Mouse (Mus musculus) kidney, postnatal 0 days (tissue): ENCODE data around the gene Kmt2d. TPM values are rescaled to one million over a fixed set of nuclear protein-coding genes. Genes with fewer than 3 reads are reported as not detected.

Source experiments
- ATAC-seq: fragments of 200-750 bp; cut with Nextera tagmentation; replicated peaks from 2 replicates; pipeline ENCODE4 v1.8.0; 2017; ENCODE audit warnings: low read depth, moderate number of reproducible peaks, moderate TSS enrichment, moderate library complexity; ENCODE audit not compliant: low FRiP score
- DNase-seq: peaks from one replicate; pipeline ENCODE4 v3.0.0-alpha.2; 2016; ENCODE audit warnings: low spot score
- H3K27ac ChIP-seq: fragments of 300-500 bp; sonication (generic); 2 replicates; pipeline ENCODE4 v1.5.1; 2014; ENCODE audit warnings: mild to moderate bottlenecking
- H3K27me3 ChIP-seq: fragments of 300-500 bp; sonication (generic); 2 replicates; pipeline ENCODE4 v1.6.1; 2014; ENCODE audit warnings: low read length, mixed read lengths; ENCODE audit not compliant: insufficient read depth
- H3K36me3 ChIP-seq: fragments of 300-500 bp; sonication (generic); 2 replicates; pipeline ENCODE4 v1.6.1; 2014; ENCODE audit warnings: low read length, mixed read lengths; ENCODE audit not compliant: insufficient read depth
- H3K4me1 ChIP-seq: fragments of 300-500 bp; sonication (generic); replicated peaks from 2 replicates; pipeline ENCODE4 v1.6.1; 2014; ENCODE audit warnings: antibody characterized with exemption, low read length, mixed read lengths; ENCODE audit not compliant: insufficient read depth
- H3K4me2 ChIP-seq: fragments of 300-500 bp; sonication (generic); 2 replicates; pipeline ENCODE4 v1.6.1; 2014; ENCODE audit warnings: mild to moderate bottlenecking, low read length, moderate library complexity, mixed read lengths
- H3K4me3 ChIP-seq: fragments of 300-500 bp; sonication (generic); replicated peaks from 2 replicates; pipeline ENCODE4 v1.5.1; 2014; ENCODE audit warnings: low read depth, low read length
- H3K9ac ChIP-seq: fragments of 300-500 bp; sonication (generic); 2 replicates; pipeline ENCODE4 v1.6.1; 2014; ENCODE audit warnings: low read depth, low read length
- H3K9me3 ChIP-seq: fragments of 300-500 bp; sonication (generic); replicated peaks from 2 replicates; pipeline ENCODE4 v1.6.1; 2016; ENCODE audit warnings: low read length, inconsistent platforms, mixed read lengths
- CTCF ChIP-seq: IDR thresholded peaks from 2 replicates; pipeline ENCODE4 v1.5.1; 2016; ENCODE audit warnings: antibody characterized with exemption, low read depth, mild to moderate bottlenecking, moderate library complexity
- WGBS: fragments of 180-500 bp; shearing (Covaris S2); extraction: QIAGEN DNeasy Blood & Tissue Kit; methylation state at CpG from one replicate; pipeline ENCODE4 v1.1.7; 2014; 5-methylcytosine and 5-hydroxymethylcytosine counted together
- polyA plus RNA-seq: library from polyadenylated mRNA; unstranded; fragments of >200 nt; fragmentation: Nextera tagmentation; extraction: Ambion mirVana; gene quantifications from 2 replicates; pipeline ENCODE4 v1.2.1, GENCODE M21; 2015

The Kmt2d gene
- polyA plus RNA-seq, 1 experiment from 2014 or later, result 6.4 TPM

DNA sequence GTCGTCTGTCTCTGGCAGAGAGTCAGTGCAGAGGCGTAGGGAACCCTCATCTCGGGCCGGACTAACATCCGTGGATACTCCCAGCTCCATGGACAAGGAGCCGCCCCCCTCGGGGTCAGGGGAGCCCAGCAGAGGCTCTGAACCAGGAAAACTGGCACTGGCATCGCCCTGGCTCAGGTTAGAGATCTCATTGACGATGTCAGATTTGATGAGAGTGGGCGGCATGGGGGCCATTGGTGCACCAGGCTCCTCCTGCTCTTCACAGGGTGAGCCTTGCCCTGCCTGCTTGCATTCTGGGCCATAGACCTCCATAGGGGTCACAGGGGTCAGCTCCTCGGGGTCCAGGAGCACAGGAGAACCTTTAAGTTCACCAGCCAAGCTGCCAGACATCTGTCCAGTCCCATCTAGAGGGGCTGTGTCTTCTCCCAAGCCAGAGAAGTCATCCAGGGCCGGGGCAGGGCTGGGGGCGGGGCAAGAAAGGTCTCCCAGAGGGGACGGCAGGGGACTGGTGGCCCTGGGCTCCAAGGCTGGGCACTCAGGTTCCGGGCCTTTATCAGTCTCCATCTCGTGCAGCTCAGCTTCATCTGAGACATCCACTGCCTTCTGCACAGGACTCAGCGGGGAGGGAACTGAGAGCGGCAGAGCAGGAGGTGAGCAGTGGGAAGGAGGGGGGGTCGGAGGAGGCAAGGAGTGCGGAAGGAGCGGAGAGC is 9.1 kb downstream of the Kmt2d start:
- Histone ChIP-seq H3K4me2 (no peak overlapping the region), H3K4me1 (no peaks in the 10 kb centered on the region), H3K4me3 (no peak overlapping the region), H3K27ac (no peak overlapping the region), H3K9me3 (no peaks in the 10 kb centered on the region), H3K27me3 (no peaks in the 10 kb centered on the region), H3K9ac (no peak overlapping the region), H3K36me3 (peaks cover 96% of the 10 kb centered on the region)
- ATAC-seq, result no peak
- 85% methylated on average over 21 of the region's 21 CpGs for WGBS
- no peak for DNase-seq
- TF ChIP-seq CTCF, result no peak

DNA sequence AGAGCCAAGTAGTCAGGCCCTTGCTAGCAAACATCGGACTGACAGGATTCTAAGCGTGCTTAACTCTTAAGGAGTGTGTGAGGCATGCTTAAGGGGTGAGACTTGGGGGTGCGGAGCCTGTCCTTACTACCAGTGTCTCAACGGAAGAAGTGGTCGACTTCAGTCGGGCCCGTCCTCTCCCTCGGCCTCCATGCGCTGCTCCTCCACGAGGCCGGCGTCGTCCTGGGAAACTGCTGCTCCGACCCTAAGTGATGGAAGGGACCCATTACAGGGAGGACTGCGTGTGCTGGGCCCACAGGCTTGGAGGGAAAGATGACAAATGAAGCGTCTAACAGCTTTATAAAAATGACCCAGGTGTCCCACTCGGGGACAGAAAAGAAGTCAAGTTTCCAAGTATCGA is 10.1 kb downstream of the Kmt2d start:
- peaks cover 96% of the 10 kb centered on the region for H3K36me3 ChIP-seq
- H3K27me3 ChIP-seq, result no peaks in the 10 kb centered on the region
- no peak overlapping the region for H3K4me3 ChIP-seq
- no peak for TF ChIP-seq CTCF
- 94% methylated on average over 18 of the region's 18 CpGs for WGBS
- H3K27ac ChIP-seq, result no peak overlapping the region
- no peak overlapping the region for H3K9ac ChIP-seq
- no peaks in the 10 kb centered on the region for H3K9me3 ChIP-seq
- H3K4me1 ChIP-seq, result no peaks in the 10 kb centered on the region
- ATAC-seq, result no peak
- H3K4me2 ChIP-seq, result no peak overlapping the region
- no peak for DNase-seq

DNA sequence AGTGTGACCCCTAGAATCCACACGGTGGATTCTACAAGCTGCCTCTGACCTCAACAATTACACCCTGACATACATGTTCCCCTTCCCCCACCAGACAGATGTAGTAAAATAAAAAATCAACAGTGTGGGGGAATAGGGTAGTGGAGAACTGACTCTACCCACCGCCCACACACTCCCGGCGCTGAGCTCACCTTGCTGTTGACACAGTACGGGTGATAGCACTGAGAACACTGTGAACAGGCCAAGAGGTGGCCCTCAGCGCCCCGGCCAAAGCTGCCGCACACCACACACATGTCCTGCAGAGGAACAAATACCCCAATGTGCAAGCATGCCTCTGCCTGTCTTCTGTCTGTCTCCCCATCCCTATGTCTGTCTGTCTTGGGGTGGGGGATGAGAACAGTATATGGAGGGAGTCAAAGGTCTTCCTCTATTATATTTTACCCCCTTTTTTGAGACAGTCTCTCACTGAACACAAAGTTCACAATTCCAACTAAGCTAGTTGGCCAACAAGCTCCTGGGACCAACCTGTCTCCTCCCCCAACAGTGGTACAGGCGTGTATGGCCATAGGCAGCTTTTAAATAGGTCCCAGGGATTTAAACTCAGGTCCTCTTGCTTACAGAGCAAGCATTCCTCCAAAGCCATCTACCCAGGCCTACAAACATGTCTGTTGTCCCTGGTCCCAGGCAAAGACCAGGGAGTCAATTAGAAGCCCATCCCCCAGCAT is 11.5 kb downstream of the Kmt2d start:
- WGBS, result 66% methylated on average over 9 of the region's 9 CpGs
- ATAC-seq, result no peak
- TF ChIP-seq CTCF, result no peak

DNA sequence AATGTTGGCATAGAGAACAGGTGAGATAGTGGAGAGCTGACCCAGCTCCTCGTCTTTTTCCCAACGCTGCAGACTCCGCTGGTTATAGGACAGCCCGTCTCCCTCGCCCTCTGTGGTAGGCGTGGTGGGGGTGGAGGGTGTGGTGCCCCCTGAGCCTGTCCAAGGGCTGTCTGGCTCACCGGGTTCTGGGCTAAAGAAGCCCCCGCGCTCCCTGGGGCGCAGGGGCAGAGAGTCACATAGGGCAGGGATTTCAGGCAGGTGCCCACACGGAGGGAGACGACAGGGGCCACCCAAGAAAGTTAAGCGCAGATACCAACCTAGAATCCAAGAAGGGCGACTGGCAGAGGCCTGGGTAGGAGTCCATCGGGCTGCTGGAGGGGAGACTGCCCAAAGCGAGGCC is 16.8 kb downstream of the Kmt2d start:
- no peaks in the 10 kb centered on the region for H3K9me3 ChIP-seq
- ATAC-seq (no peak), DNase-seq (no peak)
- no peak overlapping the region for H3K27ac ChIP-seq
- H3K36me3 ChIP-seq, result peaks cover 95% of the 10 kb centered on the region
- H3K4me3 ChIP-seq, result no peak overlapping the region
- H3K9ac ChIP-seq, result no peak overlapping the region
- 94% methylated on average over 16 of the region's 16 CpGs for WGBS
- H3K27me3 ChIP-seq, result no peaks in the 10 kb centered on the region
- no peak for TF ChIP-seq CTCF
- H3K4me1 ChIP-seq, result no peaks in the 10 kb centered on the region
- H3K4me2 ChIP-seq, result no peak overlapping the region

More for the DNA sequence above, 11.5 kb downstream of the Kmt2d start:
- Histone ChIP-seq H3K4me3 (no peak overlapping the region), H3K27ac (no peak overlapping the region), H3K4me2 (no peak overlapping the region), H3K4me1 (no peaks in the 10 kb centered on the region), H3K9ac (no peak overlapping the region), H3K9me3 (no peaks in the 10 kb centered on the region), H3K36me3 (peaks cover 97% of the 10 kb centered on the region), H3K27me3 (no peaks in the 10 kb centered on the region)
- no peak for DNase-seq

DNA sequence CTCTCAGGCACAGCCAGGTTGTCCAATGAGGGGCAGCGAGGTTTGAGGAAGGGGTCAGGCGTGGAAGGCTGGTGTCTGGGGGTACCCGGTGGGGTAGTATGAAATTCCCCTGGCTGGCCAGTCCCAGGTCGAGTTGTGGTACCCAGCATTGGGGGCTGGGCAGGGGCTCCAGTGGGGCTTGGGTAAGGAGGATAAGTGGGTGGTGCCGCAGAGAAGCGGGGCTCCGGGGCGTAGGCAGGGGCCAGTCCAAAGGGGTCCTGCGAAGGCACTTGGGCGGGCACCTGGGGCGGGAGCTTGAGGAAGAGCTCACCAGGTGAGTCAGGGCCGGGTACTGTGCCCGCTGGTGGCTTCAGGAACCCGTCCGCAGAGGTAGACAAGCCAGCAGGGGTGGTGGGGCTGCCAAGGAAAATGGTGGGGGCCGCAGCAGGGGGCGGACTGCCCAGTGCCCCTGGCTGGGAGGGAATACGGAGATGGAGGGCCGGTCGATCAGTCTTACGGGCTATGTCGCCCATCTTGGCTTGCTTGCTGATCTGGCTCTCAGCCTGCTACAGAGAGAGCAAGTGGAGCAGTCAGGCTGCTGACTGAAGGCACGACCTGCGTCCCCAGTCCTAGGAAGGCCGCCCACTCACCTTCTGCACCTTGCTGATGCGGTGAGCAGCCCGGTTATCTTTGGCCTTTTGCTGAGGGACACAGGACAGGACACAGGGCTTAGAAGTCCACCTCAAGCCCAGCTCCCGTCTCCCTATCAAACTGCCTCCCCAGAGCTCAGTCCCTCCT is 17.7 kb downstream of the Kmt2d start:
- Histone ChIP-seq H3K4me1 (no peaks in the 10 kb centered on the region), H3K27ac (no peak overlapping the region), H3K36me3 (peaks cover 94% of the 10 kb centered on the region), H3K27me3 (no peaks in the 10 kb centered on the region), H3K4me2 (no peak overlapping the region), H3K4me3 (no peak overlapping the region), H3K9me3 (no peaks in the 10 kb centered on the region), H3K9ac (no peak overlapping the region)
- no peak for ATAC-seq
- WGBS, result 92% methylated on average over 28 of the region's 28 CpGs
- no peak for TF ChIP-seq CTCF
- DNase-seq, result no peak

DNA sequence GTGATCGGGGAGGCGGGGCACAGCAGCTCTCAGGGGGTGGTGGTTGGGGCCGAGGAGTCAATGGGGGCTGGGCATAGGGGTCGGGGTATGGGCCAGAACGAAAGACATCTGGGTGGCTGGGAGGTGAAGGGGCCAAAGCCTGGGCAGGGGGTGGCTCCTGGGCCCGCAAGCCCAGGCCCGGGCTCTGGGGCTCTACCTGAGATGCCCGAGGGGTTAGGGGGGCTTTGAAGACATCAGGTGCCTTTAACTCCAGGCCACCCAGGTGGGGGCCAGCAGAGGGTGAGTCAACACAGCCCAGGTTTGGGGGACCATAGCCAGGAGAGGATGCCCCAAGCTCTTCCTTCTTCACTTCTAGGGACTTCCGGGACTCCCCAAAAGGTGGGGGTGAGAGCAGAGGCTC is 18.3 kb downstream of the Kmt2d start:
- no peak overlapping the region for H3K4me3 ChIP-seq
- H3K36me3 ChIP-seq, result peaks cover 93% of the 10 kb centered on the region
- no peak overlapping the region for H3K4me2 ChIP-seq
- H3K27me3 ChIP-seq, result no peaks in the 10 kb centered on the region
- ATAC-seq (0 out of 2 replicates have a peak, but pooled peaks have one; percentile 6), DNase-seq (no peak)
- H3K4me1 ChIP-seq, result no peaks in the 10 kb centered on the region
- H3K27ac ChIP-seq, result no peak overlapping the region
- 80% methylated on average over 9 of the region's 9 CpGs for WGBS
- H3K9me3 ChIP-seq, result no peaks in the 10 kb centered on the region
- no peak overlapping the region for H3K9ac ChIP-seq
- no peak for TF ChIP-seq CTCF
